15 mouse cellular contexts compared by ENCODE assay signal in the genomic region with DNA sequence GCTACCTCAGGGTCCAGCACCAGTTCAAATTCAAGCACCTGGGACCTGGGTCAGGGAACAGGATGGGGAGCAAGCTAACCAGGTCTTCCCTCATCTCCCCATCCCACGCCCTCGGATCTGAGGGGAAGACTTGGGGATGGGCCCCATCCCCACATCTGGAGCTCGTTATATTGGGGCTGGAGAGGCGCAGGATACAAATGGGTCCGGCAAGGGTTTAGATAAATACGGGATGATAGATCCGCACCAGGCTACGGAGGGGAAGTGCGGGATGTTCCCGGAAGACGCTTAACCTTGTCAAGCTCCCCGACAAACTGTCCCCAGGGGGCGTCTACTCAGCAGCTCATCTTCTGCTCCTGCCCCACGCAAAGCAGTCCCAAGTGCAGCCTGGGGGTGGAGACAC. TPM values are rescaled to one million over a fixed set of nuclear protein-coding genes. Genes with fewer than 3 reads are reported as not detected.
DNase-seq lines count a peak whose midpoint lies in the region; ATAC-seq and TF ChIP-seq lines count a peak whose summit lies in the region.
"Had no signal": no experiment of that assay in that cellular context is flagged by ENCODE, and none has a peak within 500 bp of the region (broad histone marks: within the 10 kb centered on the region; RNA-seq: fewer than 3 reads in every experiment).

No protein-coding gene starts in this region.

- peaks cover 4% of the 10 kb centered on the region; the same call in 1 of the 2 replicates for H3K36me3 ChIP-seq in forebrain, embryonic 13.5 days (ENCODE audit: poor library complexity, severe bottlenecking)
- no peaks in the 10 kb centered on the region for H3K36me3 ChIP-seq in forebrain, embryonic 14.5 days (ENCODE audit: control insufficient read depth, insufficient read depth, low read length)
- H3K36me3 ChIP-seq in midbrain, embryonic 10.5 days = peaks cover 66% of the 10 kb centered on the region
- no peaks in the 10 kb centered on the region for H3K36me3 ChIP-seq in midbrain, embryonic 16.5 days (ENCODE audit: control insufficient read depth, insufficient read depth, low read length)
- no peaks in the 10 kb centered on the region for H3K36me3 ChIP-seq in hindbrain, embryonic 13.5 days
- H3K36me3 ChIP-seq in midbrain, postnatal 0 days (ENCODE audit: insufficient read depth, low read length) = no peaks in the 10 kb centered on the region
- H3K36me3 ChIP-seq: heart, embryonic 13.5 days had no signal

- TF ChIP-seq CTCF in midbrain, postnatal 0 days (IDR thresholded peaks at IDR 0.05) = 0 out of 2 replicates have a peak, but pooled peaks have one; percentile 3

- H3K9me3 ChIP-seq in forebrain, embryonic 13.5 days (replicated peaks) = no peaks in the 10 kb centered on the region
- H3K9me3 ChIP-seq in forebrain, embryonic 14.5 days (replicated peaks; ENCODE audit: control insufficient read depth, low read length) = no peaks in the 10 kb centered on the region
- H3K9me3 ChIP-seq in midbrain, embryonic 10.5 days (replicated peaks) = no peaks in the 10 kb centered on the region
- no peaks in the 10 kb centered on the region for H3K9me3 ChIP-seq in midbrain, embryonic 16.5 days (replicated peaks; ENCODE audit: control insufficient read depth, low read length, poor library complexity, severe bottlenecking)
- no peaks in the 10 kb centered on the region for H3K9me3 ChIP-seq in hindbrain, embryonic 13.5 days
- no peaks in the 10 kb centered on the region for H3K9me3 ChIP-seq in midbrain, postnatal 0 days (ENCODE audit: low read length)
- H3K9me3 ChIP-seq: heart, embryonic 13.5 days; megakaryocyte, embryonic 14.5 days; neural tube, embryonic 12.5 days had no signal

- H3K27ac ChIP-seq in forebrain, embryonic 13.5 days = no peak overlapping the region
- H3K27ac ChIP-seq in forebrain, embryonic 14.5 days (ENCODE audit: low read depth, low read length) = no peak overlapping the region
- peak overlapping the region; percentile 30; the same call in 1 of the 2 replicates for H3K27ac ChIP-seq in midbrain, embryonic 10.5 days (replicated peaks)
- no peak overlapping the region for H3K27ac ChIP-seq in midbrain, embryonic 16.5 days (ENCODE audit: low read length)
- peak overlapping the region; percentile 67 for H3K27ac ChIP-seq in hindbrain, embryonic 13.5 days
- no peak overlapping the region for H3K27ac ChIP-seq in midbrain, postnatal 0 days (ENCODE audit: low read depth, low read length)
- H3K27ac ChIP-seq: heart, embryonic 13.5 days had no signal

- ATAC-seq in forebrain, embryonic 13.5 days = no peak
- ATAC-seq in forebrain, embryonic 14.5 days = no peak
- ATAC-seq in midbrain, embryonic 16.5 days = no peak
- no peak for ATAC-seq in hindbrain, embryonic 13.5 days (ENCODE audit: low FRiP score)
- ATAC-seq in midbrain, postnatal 0 days (ENCODE audit: low FRiP score) = no peak

- WGBS in forebrain, embryonic 13.5 days = 56% methylated on average over 14 of the region's 14 CpGs
- 62% methylated on average over 14 of the region's 14 CpGs for WGBS in forebrain, embryonic 14.5 days
- 45% methylated on average over 14 of the region's 14 CpGs for WGBS in midbrain, embryonic 10.5 days
- WGBS in midbrain, embryonic 16.5 days = 54% methylated on average over 14 of the region's 14 CpGs
- WGBS in hindbrain, embryonic 13.5 days = 38% methylated on average over 14 of the region's 14 CpGs
- 48% methylated on average over 14 of the region's 14 CpGs for WGBS in midbrain, postnatal 0 days

- H3K4me1 ChIP-seq in forebrain, embryonic 13.5 days = peaks cover 71% of the 10 kb centered on the region
- peaks cover 5% of the 10 kb centered on the region for H3K4me1 ChIP-seq in forebrain, embryonic 14.5 days (ENCODE audit: control insufficient read depth, insufficient read depth, low read length)
- peaks cover 87% of the 10 kb centered on the region for H3K4me1 ChIP-seq in midbrain, embryonic 10.5 days
- H3K4me1 ChIP-seq in midbrain, embryonic 16.5 days (ENCODE audit: control insufficient read depth, insufficient read depth, low read length) = peaks cover 19% of the 10 kb centered on the region
- peaks cover 75% of the 10 kb centered on the region for H3K4me1 ChIP-seq in hindbrain, embryonic 13.5 days (replicated peaks)
- H3K4me1 ChIP-seq in midbrain, postnatal 0 days (ENCODE audit: insufficient read depth, low read length) = peaks cover 6% of the 10 kb centered on the region; the same call in 1 of the 2 replicates

- H3K4me3 ChIP-seq in forebrain, embryonic 13.5 days = no peak overlapping the region
- H3K4me3 ChIP-seq in forebrain, embryonic 14.5 days (ENCODE audit: low read depth, low read length) = no peak overlapping the region
- no peak overlapping the region for H3K4me3 ChIP-seq in midbrain, embryonic 10.5 days
- no peak overlapping the region for H3K4me3 ChIP-seq in midbrain, embryonic 16.5 days (ENCODE audit: low read depth, low read length)
- H3K4me3 ChIP-seq in hindbrain, embryonic 13.5 days = no peak overlapping the region
- H3K4me3 ChIP-seq in midbrain, postnatal 0 days (ENCODE audit: low read depth, low read length) = no peak overlapping the region
- H3K4me3 ChIP-seq: heart, embryonic 13.5 days; megakaryocyte, embryonic 14.5 days; neural tube, embryonic 12.5 days had no signal

- no peak for DNase-seq in forebrain, embryonic 14.5 days (ENCODE audit: low spot score)
- DNase-seq in midbrain, embryonic 10.5 days (ENCODE audit: low spot score) = no peak
- DNase-seq in midbrain, postnatal 0 days (ENCODE audit: low spot score) = no peak
- DNase-seq in Muller cell, postnatal 12 days (ENCODE audit: inconsistent ontology term) = no peak
- DNase-seq in right cerebral cortex, postnatal 10 days (ENCODE audit: low spot score in 2 of 2) = no peak
- DNase-seq: B cell, adult 2 months; kidney, adult 9 months; lung, postnatal 10 days; thymus, adult 2 months had no signal

- no peak overlapping the region for H3K4me2 ChIP-seq in forebrain, embryonic 13.5 days
- H3K4me2 ChIP-seq in forebrain, embryonic 14.5 days (ENCODE audit: low read length) = no peak overlapping the region
- H3K4me2 ChIP-seq in midbrain, embryonic 16.5 days (ENCODE audit: low read length) = no peak overlapping the region
- no peak overlapping the region for H3K4me2 ChIP-seq in hindbrain, embryonic 13.5 days
- no peak overlapping the region for H3K4me2 ChIP-seq in midbrain, postnatal 0 days (ENCODE audit: low read depth, low read length, poor library complexity, severe bottlenecking)
- H3K4me2 ChIP-seq: heart, embryonic 13.5 days had no signal

- no peaks in the 10 kb centered on the region for H3K27me3 ChIP-seq in forebrain, embryonic 13.5 days
- H3K27me3 ChIP-seq in forebrain, embryonic 14.5 days (replicated peaks; ENCODE audit: control insufficient read depth, insufficient read depth, low read length) = no peaks in the 10 kb centered on the region
- no peaks in the 10 kb centered on the region for H3K27me3 ChIP-seq in midbrain, embryonic 10.5 days (ENCODE audit: low read depth, poor library complexity, severe bottlenecking)
- H3K27me3 ChIP-seq in midbrain, embryonic 16.5 days (ENCODE audit: control insufficient read depth, insufficient read depth, low read depth, low read length) = no peaks in the 10 kb centered on the region
- H3K27me3 ChIP-seq in hindbrain, embryonic 13.5 days = no peaks in the 10 kb centered on the region
- no peaks in the 10 kb centered on the region for H3K27me3 ChIP-seq in midbrain, postnatal 0 days (ENCODE audit: insufficient read depth, low read length)
- H3K27me3 ChIP-seq: neural tube, embryonic 12.5 days had no signal

- H3K9ac ChIP-seq in forebrain, embryonic 13.5 days = peak overlapping the region; percentile 16; the same call in 1 of the 2 replicates
- H3K9ac ChIP-seq in forebrain, embryonic 14.5 days (ENCODE audit: low read length) = no peak overlapping the region
- H3K9ac ChIP-seq in midbrain, embryonic 16.5 days (ENCODE audit: low read depth, low read length) = no peak overlapping the region
- H3K9ac ChIP-seq in hindbrain, embryonic 13.5 days = peak overlapping the region; percentile 13; the same call in 1 of the 2 replicates
- H3K9ac ChIP-seq in midbrain, postnatal 0 days (replicated peaks; ENCODE audit: low read length, poor library complexity, severe bottlenecking) = no peak overlapping the region
- H3K9ac ChIP-seq: heart, embryonic 13.5 days; neural tube, embryonic 12.5 days had no signal

RNA-seq across cellular contexts. Expression of a gene that starts 35.4 kb away (rescaled TPM):
- 10.7 and 12.7 TPM in 2 replicates for polyA plus RNA-seq in forebrain, embryonic 13.5 days (2015; fragmentation: Nextera tagmentation; extraction: Ambion mirVana)
- 9.3 and 9.6 TPM in 2 replicates for polyA plus RNA-seq in forebrain, embryonic 14.5 days (2014; fragmentation: Nextera tagmentation; extraction: Ambion mirVana)
- 15.6 and 20.9 TPM in 2 replicates for polyA plus RNA-seq in midbrain, embryonic 10.5 days (2016; fragmentation: Nextera tagmentation; extraction: Ambion mirVana)
- polyA plus RNA-seq in midbrain, embryonic 16.5 days (2015; fragmentation: Nextera tagmentation; extraction: Ambion mirVana) = 13.1 and 17.5 TPM in 2 replicates
- 14.9 and 16.5 TPM in 2 replicates for polyA plus RNA-seq in hindbrain, embryonic 13.5 days (2015; fragmentation: Nextera tagmentation; extraction: Ambion mirVana)
- total RNA-seq in midbrain, postnatal 0 days (2014; rRNA removed) = 149 and 202 TPM in 2 replicates
- 13.6 and 15.6 TPM in 2 replicates for polyA plus RNA-seq in midbrain, postnatal 0 days (2015; fragmentation: Nextera tagmentation; extraction: Ambion mirVana)

Comparison
In these comparisons a context has a peak if more than half of its experiments do, and no peak if none do; other contexts are left out.
1. H3K27ac ChIP-seq: peak in midbrain, embryonic 10.5 days (single experiment) and hindbrain, embryonic 13.5 days (single experiment); none in forebrain, embryonic 13.5 days (single experiment), forebrain, embryonic 14.5 days (single experiment), midbrain, embryonic 16.5 days (single experiment) and midbrain, postnatal 0 days (single experiment).
2. H3K9ac ChIP-seq: peak in forebrain, embryonic 13.5 days (single experiment) and hindbrain, embryonic 13.5 days (single experiment); none in forebrain, embryonic 14.5 days (single experiment), midbrain, embryonic 16.5 days (single experiment) and midbrain, postnatal 0 days (single experiment).